Mouse (Mus musculus) embryonic facial prominence, embryonic 15.5 days (tissue): ENCODE data around the gene Bicdl2. TPM values are rescaled to one million over a fixed set of nuclear protein-coding genes. Genes with fewer than 3 reads are reported as not detected.
A peak's percentile ranks its signal among the peaks of the same experiment; 100 is the strongest.

ENCODE experiments used
- ATAC-seq: fragments of 200-750 bp; cut with Nextera tagmentation; 2 replicates; pipeline ENCODE4 v1.8.0; 2017; ENCODE audit warnings: low read depth, moderate TSS enrichment; ENCODE audit not compliant: insufficient number of reproducible peaks, low FRiP score, low TSS enrichment
- H3K27ac ChIP-seq: fragments of 300-500 bp; sonication (generic); replicated peaks from 2 replicates; pipeline ENCODE4 v1.5.1; 2015; ENCODE audit warnings: mild to moderate bottlenecking, inconsistent platforms
- H3K27me3 ChIP-seq: fragments of 300-500 bp; sonication (generic); 2 replicates; pipeline ENCODE4 v1.6.1; 2015; ENCODE audit warnings: inconsistent platforms
- H3K36me3 ChIP-seq: fragments of 300-500 bp; sonication (generic); 2 replicates; pipeline ENCODE4 v1.6.1; 2015; ENCODE audit warnings: mild to moderate bottlenecking, inconsistent platforms
- H3K4me1 ChIP-seq: fragments of 300-500 bp; sonication (generic); 2 replicates; pipeline ENCODE4 v1.6.1; 2015; ENCODE audit warnings: inconsistent platforms
- H3K4me2 ChIP-seq: fragments of 300-500 bp; sonication (generic); replicated peaks from 2 replicates; pipeline ENCODE4 v1.6.1; 2015; ENCODE audit warnings: mild to moderate bottlenecking, inconsistent platforms
- H3K4me3 ChIP-seq: fragments of 300-500 bp; sonication (generic); replicated peaks from 2 replicates; pipeline ENCODE4 v1.5.1; 2015; ENCODE audit warnings: mild to moderate bottlenecking, inconsistent platforms
- H3K9ac ChIP-seq: fragments of 300-500 bp; sonication (generic); 2 replicates; pipeline ENCODE4 v1.6.1; 2015; ENCODE audit warnings: inconsistent platforms
- H3K9me3 ChIP-seq: fragments of 300-500 bp; sonication (generic); replicated peaks from 2 replicates; pipeline ENCODE4 v1.6.1; 2016; ENCODE audit warnings: inconsistent platforms
- WGBS: fragments of 180-500 bp; shearing (Covaris S2); methylation state at CpG from one replicate; pipeline ENCODE4 v1.1.7; 2015; 5-methylcytosine and 5-hydroxymethylcytosine counted together
- polyA plus RNA-seq: library from polyadenylated mRNA; unstranded; fragments of >200 nt; fragmentation: Nextera tagmentation; extraction: Ambion mirVana; gene quantifications from 2 replicates; pipeline ENCODE4 v1.2.1, GENCODE M21; 2015

Bicdl2 gene
- polyA plus RNA-seq, 1 experiment from 2014 or later: 17.0 TPM

- peaks cover 63% of the 10 kb centered on the region for H3K27me3 ChIP-seq
- H3K9ac ChIP-seq: peak overlapping the region; percentile 4; the same call in 1 of the 2 replicates
- no peaks in the 10 kb centered on the region for H3K36me3 ChIP-seq
- H3K4me2 ChIP-seq: peak overlapping the region; percentile 17; the same call in 1 of the 2 replicates
- H3K4me3 ChIP-seq: peak overlapping the region; percentile 24
- no peaks in the 10 kb centered on the region for H3K9me3 ChIP-seq
- peaks cover 15% of the 10 kb centered on the region; the same call in 1 of the 2 replicates for H3K4me1 ChIP-seq
- H3K27ac ChIP-seq: no peak overlapping the region
- 22% methylated on average over 15 of the region's 15 CpGs for WGBS
- peak; percentile 22; the same call in 1 of the 2 replicates for ATAC-seq
These were observed 22.9 kb downstream of the Bicdl2 start for GRCm38 (mm10) chr17:23683226-23683625.

- Histone ChIP-seq H3K36me3 (no peaks in the 10 kb centered on the region), H3K27me3 (peaks cover 55% of the 10 kb centered on the region), H3K4me3 (peak within 1 kb of the TSS; percentile 24), H3K9me3 (no peaks in the 10 kb centered on the region), H3K9ac (peak within 1 kb of the TSS; percentile 4; the same call in 1 of the 2 replicates), H3K27ac (no peak within 1 kb of the TSS), H3K4me1 (peaks cover 15% of the 10 kb centered on the region; the same call in 1 of the 2 replicates), H3K4me2 (peak within 1 kb of the TSS; percentile 17; the same call in 1 of the 2 replicates)
- ATAC-seq: peak; percentile 87
- WGBS: 13% methylated on average over 15 of the region's 15 CpGs
These were observed 23.8 kb downstream of the Bicdl2 start, which contains the start of gene Cldn9 for GRCm38 (mm10) chr17:23683856-23684672. TSS of gene Cldn9 (minus strand) at chr17:23684026.

GRCm38 (mm10) chr17:23694491-23694890, 34.2 kb downstream of the Bicdl2 start:
- H3K4me2 ChIP-seq: no peak overlapping the region
- H3K27ac ChIP-seq: no peak overlapping the region
- peaks cover 5% of the 10 kb centered on the region for H3K4me1 ChIP-seq
- peaks cover 17% of the 10 kb centered on the region for H3K27me3 ChIP-seq
- ATAC-seq: no peak
- H3K9me3 ChIP-seq: no peaks in the 10 kb centered on the region
- H3K4me3 ChIP-seq: no peak overlapping the region
- no peak overlapping the region for H3K9ac ChIP-seq
- no peaks in the 10 kb centered on the region for H3K36me3 ChIP-seq
- 45% methylated on average over 1 of the region's 1 CpGs for WGBS

GRCm38 (mm10) chr17:23695801-23696200, 35.5 kb downstream of the Bicdl2 start:
- no peaks in the 10 kb centered on the region for H3K9me3 ChIP-seq
- no peak overlapping the region for H3K27ac ChIP-seq
- H3K9ac ChIP-seq: no peak overlapping the region
- peaks cover 30% of the 10 kb centered on the region for H3K27me3 ChIP-seq
- peaks cover 15% of the 10 kb centered on the region for H3K4me1 ChIP-seq
- WGBS: 15% methylated on average over 3 of the region's 3 CpGs
- ATAC-seq: no peak
- H3K4me2 ChIP-seq: no peak overlapping the region
- no peaks in the 10 kb centered on the region for H3K36me3 ChIP-seq
- H3K4me3 ChIP-seq: no peak overlapping the region

- H3K9ac ChIP-seq: peak overlapping the region; percentile 26
- WGBS: under 1% methylated on average over 98 of the region's 101 CpGs
- H3K4me2 ChIP-seq: peak overlapping the region; percentile 100
- ATAC-seq: peak; percentile 53; the same call in 1 of the 2 replicates
- peaks cover 39% of the 10 kb centered on the region for H3K27me3 ChIP-seq
- H3K4me3 ChIP-seq: peak overlapping the region; percentile 61
- H3K36me3 ChIP-seq: no peaks in the 10 kb centered on the region
- peaks cover 15% of the 10 kb centered on the region for H3K4me1 ChIP-seq
- no peaks in the 10 kb centered on the region for H3K9me3 ChIP-seq
- H3K27ac ChIP-seq: no peak overlapping the region
These were observed 39.1 kb downstream of the Bicdl2 start for GRCm38 (mm10) chr17:23699131-23700077.

GRCm38 (mm10) chr17:23700079-23700478, 39.8 kb downstream of the Bicdl2 start:
- WGBS: under 1% methylated on average over 28 of the region's 28 CpGs
- H3K9me3 ChIP-seq: no peaks in the 10 kb centered on the region
- H3K4me3 ChIP-seq: peak overlapping the region; percentile 61
- H3K4me2 ChIP-seq: peak overlapping the region; percentile 100
- H3K9ac ChIP-seq: peak overlapping the region; percentile 26; the same call in 1 of the 2 replicates
- peaks cover 39% of the 10 kb centered on the region for H3K27me3 ChIP-seq
- no peak overlapping the region for H3K27ac ChIP-seq
- no peaks in the 10 kb centered on the region for H3K36me3 ChIP-seq
- peak; percentile 87 for ATAC-seq
- peaks cover 21% of the 10 kb centered on the region for H3K4me1 ChIP-seq

GRCm38 (mm10) chr17:23703301-23703700, 43.0 kb downstream of the Bicdl2 start:
- no peaks in the 10 kb centered on the region for H3K36me3 ChIP-seq
- no peak for ATAC-seq
- 81% methylated on average over 9 of the region's 9 CpGs for WGBS

GRCm38 (mm10) chr17:23704741-23705140, 44.4 kb downstream of the Bicdl2 start:
- Histone ChIP-seq H3K9ac (no peak overlapping the region), H3K27ac (no peak overlapping the region), H3K27me3 (peaks cover 20% of the 10 kb centered on the region), H3K36me3 (no peaks in the 10 kb centered on the region), H3K9me3 (no peaks in the 10 kb centered on the region), H3K4me1 (peaks cover 20% of the 10 kb centered on the region), H3K4me3 (no peak overlapping the region), H3K4me2 (no peak overlapping the region)
- no peak for ATAC-seq
- 10% methylated on average over 7 of the region's 7 CpGs for WGBS

More at GRCm38 (mm10) chr17:23703301-23703700, 43.0 kb downstream of the Bicdl2 start:
- H3K4me2 ChIP-seq: no peak overlapping the region
- H3K4me3 ChIP-seq: no peak overlapping the region
- H3K27me3 ChIP-seq: peaks cover 34% of the 10 kb centered on the region
- no peak overlapping the region for H3K27ac ChIP-seq
- no peaks in the 10 kb centered on the region for H3K9me3 ChIP-seq
- H3K4me1 ChIP-seq: peaks cover 28% of the 10 kb centered on the region
- no peak overlapping the region for H3K9ac ChIP-seq

GRCm38 (mm10) chr17:23705525-23706104, 45.3 kb downstream of the Bicdl2 start:
- 70% methylated on average over 7 of the region's 7 CpGs for WGBS
- ATAC-seq: no peak

GRCm38 (mm10) chr17:23706212-23706611, 45.9 kb downstream of the Bicdl2 start:
- ATAC-seq: peak; percentile 30; the same call in 1 of the 2 replicates

More at GRCm38 (mm10) chr17:23705525-23706104, 45.3 kb downstream of the Bicdl2 start:
- no peak overlapping the region for H3K4me2 ChIP-seq
- no peaks in the 10 kb centered on the region for H3K36me3 ChIP-seq
- H3K9ac ChIP-seq: no peak overlapping the region
- no peak overlapping the region for H3K27ac ChIP-seq
- H3K4me3 ChIP-seq: no peak overlapping the region
- H3K4me1 ChIP-seq: peaks cover 13% of the 10 kb centered on the region
- no peaks in the 10 kb centered on the region for H3K9me3 ChIP-seq
- H3K27me3 ChIP-seq: peaks cover 11% of the 10 kb centered on the region

More at GRCm38 (mm10) chr17:23706212-23706611, 45.9 kb downstream of the Bicdl2 start:
- 2% methylated on average over 3 of the region's 3 CpGs for WGBS
- no peaks in the 10 kb centered on the region for H3K9me3 ChIP-seq
- no peak overlapping the region for H3K9ac ChIP-seq
- H3K36me3 ChIP-seq: no peaks in the 10 kb centered on the region
- H3K27me3 ChIP-seq: peaks cover 5% of the 10 kb centered on the region
- H3K27ac ChIP-seq: no peak overlapping the region
- peaks cover 13% of the 10 kb centered on the region for H3K4me1 ChIP-seq
- H3K4me3 ChIP-seq: no peak overlapping the region
- H3K4me2 ChIP-seq: no peak overlapping the region
